Mouse (Mus musculus): ENCODE data around the gene Hsd17b6.

GRCm38 (mm10) chr10:127949596-127950130 lies 57.7 kb downstream of the Hsd17b6 start:
- TF ChIP-seq POLR2A (IDR thresholded peaks at IDR 0.05; ENCODE audit: control insufficient read depth, extremely low read depth, insufficient read depth, low read length, poor library complexity), result no peak
- TF ChIP-seq CTCF (IDR thresholded peaks at IDR 0.05; ENCODE audit: borderline replicate concordance, control insufficient read depth, extremely low read depth, insufficient read depth, low read length, poor library complexity), result no peak

Measured in thymus, adult 2 months (tissue).